Mouse (Mus musculus): Measurements from ENCODE around the gene Jak1.

Jak1 gene

DNA sequence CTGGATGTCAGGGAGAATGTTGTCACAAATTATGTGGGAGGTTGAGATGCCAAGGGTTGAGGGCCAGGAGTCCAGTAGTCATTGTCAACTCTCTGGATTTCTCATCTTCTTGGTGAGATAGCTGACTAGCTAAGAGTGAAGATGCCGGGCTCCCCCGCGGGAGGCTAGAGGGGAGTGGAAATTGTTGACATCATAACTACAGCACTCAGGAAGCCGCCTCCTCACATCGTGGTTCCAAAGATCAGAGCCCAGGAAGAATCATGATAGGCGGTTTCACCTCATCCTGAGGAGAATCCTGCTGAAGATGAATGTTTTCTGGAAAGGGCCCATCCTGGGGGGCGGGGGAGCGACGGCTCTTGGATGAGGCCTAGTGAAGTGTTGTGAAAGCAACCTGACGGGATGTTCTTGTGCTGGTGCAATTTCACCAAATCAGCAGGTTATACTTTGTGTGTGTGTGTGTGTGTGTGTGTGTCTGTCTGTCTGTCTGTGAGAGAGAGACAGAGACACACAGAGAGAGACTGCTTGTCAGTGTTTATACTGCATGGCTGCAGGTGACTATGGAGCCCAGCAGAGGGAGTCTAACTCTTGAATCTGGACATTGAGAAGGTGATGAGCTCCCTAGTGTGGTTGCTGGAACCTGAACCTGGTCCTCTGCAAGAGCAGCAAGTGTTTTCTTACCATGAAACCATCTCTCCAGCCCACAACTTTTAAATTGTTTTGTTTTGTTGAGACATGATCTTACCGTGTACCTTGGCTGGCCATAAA, 118.0 kb downstream of the Jak1 start:
- DNase-seq (ENCODE audit: low spot score): no peak

DNA sequence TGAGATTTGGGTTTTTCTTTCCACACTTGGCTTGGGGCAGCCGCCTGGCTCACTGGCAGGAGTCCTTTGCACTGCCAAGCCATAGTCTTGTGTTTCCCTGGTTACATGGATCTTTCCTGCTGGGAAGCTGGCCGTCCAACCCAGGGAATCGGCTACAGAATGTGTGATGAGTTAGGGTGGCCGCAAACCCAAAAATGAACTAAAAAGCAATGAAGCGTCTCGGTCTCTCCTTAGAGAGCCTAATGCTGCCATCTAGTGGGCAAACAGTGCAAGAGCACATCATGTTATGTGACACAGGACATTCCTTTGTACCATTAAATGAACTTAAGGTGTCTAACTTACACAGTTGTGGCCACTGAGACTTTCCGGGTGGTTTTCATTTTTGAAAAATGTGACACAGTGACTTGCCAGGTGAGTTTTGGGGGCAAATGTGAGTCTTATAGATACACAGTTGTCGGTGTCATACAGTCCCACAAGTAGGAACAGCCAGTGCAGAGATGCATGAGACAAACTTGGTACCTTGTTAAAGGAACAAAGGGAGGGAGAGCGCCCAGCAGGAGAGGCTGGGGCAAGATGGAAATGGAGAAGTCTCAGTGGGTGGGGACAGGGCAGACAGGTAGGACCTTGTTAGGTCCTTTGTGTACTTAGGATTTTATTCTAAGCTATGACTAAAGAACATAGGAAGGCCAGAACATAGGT, 118.9 kb downstream of the Jak1 start:
- DNase-seq (ENCODE audit: low spot score): peak; percentile 51

DNA sequence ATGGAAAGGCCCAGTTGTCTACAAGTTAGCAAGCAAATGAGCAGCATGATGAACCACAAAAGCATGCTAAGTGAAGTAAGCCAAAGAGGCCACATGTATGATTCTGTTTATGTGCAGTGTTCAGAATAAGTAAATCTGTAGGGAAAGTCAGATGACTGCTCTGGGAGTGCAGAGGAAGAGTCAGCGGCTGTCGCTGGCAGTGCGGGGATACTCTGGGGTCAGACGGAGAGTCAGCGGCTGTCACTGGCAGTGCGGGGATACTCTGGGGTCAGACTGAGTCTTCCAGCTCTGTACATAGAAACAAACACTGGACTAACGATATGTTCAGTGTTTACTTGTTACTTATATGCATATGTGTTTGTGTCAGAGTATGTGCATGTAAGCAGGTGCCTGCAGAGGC, 120.3 kb downstream of the Jak1 start:
- DNase-seq (ENCODE audit: low spot score): no peak

DNA sequence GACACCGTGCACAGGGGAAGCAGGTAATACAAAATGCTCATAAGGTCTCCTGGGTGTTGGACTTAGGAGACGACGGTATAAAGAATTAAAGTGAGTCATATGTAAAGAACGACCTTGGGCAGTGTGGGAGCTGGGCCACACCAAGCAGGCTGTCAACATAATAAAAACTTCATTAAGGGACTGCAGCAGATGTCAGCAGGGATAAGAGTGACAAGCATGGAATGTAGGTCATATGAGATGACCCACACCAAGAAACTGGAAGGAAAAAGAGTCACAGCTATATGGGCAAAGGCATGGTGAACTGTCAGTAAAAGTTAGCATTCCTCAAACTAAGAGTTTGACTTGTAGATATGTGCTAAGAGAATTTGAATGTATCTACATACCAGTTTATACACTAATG, 120.7 kb downstream of the Jak1 start:
- DNase-seq (ENCODE audit: low spot score): no peak

DNA sequence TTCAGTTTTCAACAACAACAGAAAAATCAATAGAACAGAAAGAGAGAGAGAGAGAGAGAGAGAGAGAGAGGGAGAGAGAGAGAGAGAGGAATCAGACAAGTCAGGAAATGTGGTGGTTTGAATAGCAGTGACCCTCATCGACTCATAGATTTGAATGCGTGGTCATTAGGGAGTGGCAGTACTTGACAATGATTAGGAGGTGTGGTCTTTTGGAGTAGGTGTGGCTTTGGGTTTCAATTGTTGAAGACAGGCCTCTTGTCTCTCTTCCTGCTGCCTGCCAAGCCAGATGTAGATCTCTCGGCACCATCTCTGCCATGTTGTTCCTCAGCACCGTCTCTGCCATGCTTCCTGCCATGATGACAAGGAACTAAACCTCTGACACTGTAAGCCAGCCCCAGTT, 121.2 kb downstream of the Jak1 start:
- no peak for DNase-seq (ENCODE audit: low spot score)

DNA sequence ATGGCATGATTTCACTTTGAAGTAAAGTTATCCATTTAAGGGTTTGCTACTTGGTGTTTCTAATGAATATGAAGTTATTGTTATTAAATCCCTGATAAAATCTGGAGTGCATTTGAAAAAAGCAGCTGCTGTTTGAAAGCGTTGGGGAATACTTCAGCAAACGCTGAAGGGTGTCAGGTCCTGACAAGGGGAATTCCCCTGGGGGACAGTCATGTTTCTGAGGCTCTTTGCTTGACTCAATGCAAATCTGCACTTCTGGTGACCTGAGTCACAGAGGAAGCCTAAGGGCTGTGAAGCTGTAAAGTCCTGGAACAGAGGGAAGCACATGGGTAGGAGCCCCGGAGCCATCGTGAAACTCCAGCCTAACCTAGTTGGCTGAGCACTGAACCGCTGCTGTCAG, 123.3 kb downstream of the Jak1 start:
- no peak for DNase-seq (ENCODE audit: low spot score)

DNA sequence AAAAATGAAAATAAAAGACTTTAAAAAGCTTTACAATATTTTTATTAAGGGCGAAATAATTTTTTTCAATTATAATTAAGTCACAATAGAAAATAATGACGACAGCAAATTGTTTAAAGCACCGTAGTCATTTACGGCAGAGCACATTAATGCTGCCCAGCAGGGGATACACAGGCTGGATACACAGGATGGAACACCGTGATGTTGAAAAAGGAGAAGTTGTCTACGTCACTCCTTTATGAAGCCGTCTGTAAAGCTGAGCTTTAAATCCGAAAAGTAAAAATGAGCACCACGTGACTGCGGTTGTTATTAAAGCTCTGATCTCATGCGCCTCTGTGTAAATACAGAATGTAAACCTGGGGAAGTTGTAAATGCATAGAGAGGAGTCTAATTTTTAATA, 127.1 kb downstream of the Jak1 start:
- no peak for DNase-seq (ENCODE audit: low spot score)

DNA sequence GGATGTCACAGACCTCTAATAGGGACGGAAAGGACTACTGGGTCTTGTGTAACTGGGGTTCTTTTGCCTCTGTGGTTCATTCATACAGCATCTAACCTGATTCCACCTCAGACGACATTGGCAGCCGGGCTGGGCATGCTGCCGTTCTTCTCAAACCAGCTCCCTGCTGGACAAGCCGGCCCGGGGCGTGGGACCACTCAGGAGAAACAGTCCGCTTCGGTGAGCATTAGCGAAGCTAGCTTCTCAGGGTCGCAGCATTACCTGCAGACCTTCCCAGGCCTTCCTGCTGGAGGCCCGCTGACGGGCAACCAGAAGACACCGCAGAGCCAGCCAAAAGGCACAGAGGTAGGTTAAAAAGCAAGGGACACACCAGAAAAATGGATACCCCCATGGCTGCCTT, 129.2 kb downstream of the Jak1 start:
- DNase-seq (ENCODE audit: low spot score): no peak

DNA sequence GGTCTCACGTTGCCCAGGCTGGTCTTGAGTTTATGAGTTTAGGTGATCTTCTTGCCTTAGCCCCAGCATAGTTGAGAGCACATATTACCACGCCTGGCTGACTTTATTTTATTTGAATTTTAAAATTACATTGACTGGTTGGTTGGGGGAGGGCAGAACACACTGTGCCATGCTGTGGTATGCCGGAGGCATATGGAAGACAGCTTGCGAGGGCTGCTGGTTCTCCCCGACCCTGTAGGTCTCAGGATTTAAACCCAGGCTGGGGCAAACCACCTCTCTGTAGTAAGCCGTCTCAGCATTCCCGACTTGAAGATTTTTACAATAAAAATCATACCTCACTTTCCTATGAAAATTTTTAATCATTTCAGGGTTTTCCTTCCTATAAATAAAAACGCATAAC, 130.1 kb downstream of the Jak1 start:
- no peak for DNase-seq (ENCODE audit: low spot score)

DNA sequence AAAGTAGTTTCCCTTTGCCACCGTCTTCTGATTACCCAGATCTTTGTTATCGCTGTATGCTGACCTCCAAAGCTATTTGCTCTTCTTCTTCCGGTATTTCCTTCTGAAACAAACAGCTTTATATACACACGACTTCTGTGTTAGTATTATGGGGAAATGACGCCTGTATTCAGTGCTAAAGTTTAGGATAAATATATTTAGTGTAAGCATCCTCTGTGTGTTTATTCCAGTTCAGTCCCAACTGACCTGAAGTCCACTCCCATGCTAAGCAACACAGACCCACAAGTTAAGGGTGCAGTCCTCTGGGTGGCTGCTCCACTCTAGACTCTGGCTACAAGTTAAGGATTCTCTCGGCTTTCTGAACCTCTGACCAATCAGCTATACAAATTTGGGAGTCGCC, 144.1 kb downstream of the Jak1 start:
- no peak for DNase-seq (ENCODE audit: low spot score)

DNA sequence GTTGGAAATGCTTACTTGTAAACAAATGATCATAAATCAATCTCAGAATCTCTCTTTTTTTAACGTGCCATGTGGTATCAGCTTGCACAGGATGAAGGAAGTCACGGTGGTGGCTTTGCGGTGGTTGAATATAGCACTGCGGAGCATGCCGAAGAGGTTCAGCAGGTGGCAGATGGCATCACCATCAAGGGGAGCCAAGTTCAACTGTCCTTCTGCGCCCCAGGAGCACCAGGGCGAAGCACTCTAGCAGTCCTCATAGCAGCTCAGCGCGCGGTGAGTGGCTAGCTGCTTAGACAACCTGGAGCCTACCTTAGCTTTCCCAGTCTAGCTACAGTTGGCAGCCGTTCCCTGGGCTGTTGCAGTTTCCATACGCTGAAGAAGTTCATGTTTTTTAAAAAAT, 158.0 kb downstream of the Jak1 start:
- DNase-seq (ENCODE audit: low spot score): no peak
